Mouse (Mus musculus): ENCODE data around the gene Txlna. TPM values are rescaled to one million over a fixed set of nuclear protein-coding genes. Genes with fewer than 3 reads are reported as not detected.

Txlna gene
- total RNA-seq, 2 experiments from 2014 or later, result 61.0 to 69.8 TPM

DNA sequence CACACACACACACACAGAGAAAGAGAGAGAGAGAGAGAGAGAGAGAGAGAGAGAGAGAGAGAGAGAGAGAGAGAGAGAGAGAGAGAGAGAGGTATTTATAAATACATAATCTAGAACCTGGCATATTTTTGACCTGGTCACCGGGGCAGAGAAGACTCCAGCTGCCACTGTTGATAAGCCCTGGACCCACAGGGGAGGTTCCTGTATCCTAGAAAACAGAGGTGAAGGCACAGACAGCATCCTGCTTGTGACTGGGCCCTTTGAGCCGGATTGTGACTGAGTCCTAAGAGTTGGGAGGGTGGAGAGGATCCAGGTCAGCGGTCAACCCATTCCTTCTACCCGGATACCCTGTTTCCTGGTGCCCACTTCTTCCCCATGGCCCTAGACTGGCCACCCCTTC, 52.0 kb downstream of the Txlna start:
- DNase-seq, result no peak

DNA sequence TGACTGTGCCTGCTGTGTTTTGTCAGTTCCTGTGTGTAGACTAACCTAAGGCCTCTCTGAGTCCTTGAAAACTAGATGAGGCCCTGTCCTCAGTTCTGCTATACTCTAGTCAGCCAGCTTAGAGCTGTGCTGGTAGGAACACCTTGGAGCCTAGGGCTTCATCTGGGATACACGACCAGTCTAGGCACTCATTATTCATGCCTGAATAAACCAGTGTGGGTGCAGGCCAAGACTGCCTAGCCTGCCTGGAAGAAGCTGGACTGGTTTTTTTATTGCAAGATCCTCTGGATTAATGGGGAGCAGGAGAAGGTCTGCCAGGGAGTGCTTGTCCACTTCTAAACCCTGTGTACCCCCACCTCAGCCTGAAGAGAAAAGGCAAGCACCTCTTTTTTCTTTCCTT, 53.9 kb downstream of the Txlna start:
- DNase-seq, result no peak

DNA sequence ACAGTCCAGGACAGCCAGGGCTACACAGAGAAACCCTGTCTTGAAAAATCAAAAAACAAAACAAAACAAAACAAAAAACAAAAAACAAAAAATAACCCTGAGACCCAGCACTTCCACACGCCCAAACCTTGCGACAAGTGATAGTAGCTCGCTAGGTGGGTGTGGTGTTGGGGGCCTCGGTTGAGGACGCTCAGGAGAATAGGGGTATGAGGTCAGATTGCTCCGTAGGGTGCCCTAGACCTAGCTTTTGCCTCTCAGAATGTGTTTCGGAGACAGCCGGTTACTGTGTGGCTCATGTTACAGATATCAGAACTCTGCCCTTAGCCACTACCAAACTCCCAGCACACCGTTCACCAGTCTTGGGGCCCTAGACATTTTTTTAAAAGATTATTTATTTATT, 55.1 kb downstream of the Txlna start:
- no peak for DNase-seq

DNA sequence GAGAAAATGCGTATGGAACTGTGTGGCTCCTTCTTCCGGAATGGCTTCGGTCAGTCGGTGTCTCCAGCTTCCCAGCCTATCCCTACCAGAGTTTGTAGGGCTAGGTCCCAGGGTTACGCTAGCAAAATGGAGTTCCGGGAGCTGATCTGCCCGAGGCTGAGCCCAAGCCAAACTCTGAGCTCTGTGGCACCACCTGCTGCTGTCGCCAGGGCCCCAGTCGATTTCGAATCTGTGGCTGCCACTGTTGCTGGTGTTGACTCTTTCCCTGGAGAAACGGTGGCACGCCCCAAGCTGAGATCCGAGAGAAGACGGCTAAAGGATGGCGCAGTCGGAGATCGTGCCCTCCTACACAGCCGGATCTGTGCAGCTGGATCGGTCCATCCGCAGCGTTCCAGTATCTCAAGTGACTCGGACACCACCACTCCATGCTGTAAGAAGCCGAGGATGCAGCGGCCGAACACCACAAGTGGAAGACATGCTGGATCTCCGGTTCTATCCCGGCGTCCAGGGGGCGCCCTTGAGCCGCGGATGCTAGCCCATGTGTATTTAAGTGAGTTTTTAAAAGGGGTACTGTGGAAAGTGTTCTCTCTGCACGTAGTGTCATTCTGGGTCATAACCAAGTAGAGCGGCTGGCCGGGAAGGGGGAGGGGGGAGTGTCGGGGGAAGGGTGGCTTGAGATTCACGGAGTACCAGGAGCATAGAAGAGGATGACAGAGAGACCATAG, 55.8 kb downstream of the Txlna start:
- peak; percentile 91 to 94 for DNase-seq

DNA sequence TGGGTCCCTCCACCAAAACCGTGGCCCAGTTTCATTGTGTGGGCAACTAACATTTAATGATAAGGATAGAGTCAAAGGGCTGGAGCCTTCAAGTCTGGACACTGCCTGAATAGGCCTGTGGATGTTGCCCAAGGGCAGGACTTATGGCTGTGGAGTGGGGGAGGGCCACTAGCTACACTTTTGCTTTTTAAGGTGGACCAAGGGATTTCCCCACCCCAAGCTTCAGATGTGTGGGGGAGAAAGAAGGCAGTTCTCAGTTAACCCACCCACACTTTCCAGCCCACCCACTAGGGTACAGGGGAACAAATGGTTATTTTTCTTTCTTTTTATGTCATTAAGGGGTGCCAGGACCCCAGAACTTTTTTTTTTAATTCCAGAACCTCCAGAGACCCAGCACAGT, 56.5 kb downstream of the Txlna start:
- DNase-seq, result no peak

DNA sequence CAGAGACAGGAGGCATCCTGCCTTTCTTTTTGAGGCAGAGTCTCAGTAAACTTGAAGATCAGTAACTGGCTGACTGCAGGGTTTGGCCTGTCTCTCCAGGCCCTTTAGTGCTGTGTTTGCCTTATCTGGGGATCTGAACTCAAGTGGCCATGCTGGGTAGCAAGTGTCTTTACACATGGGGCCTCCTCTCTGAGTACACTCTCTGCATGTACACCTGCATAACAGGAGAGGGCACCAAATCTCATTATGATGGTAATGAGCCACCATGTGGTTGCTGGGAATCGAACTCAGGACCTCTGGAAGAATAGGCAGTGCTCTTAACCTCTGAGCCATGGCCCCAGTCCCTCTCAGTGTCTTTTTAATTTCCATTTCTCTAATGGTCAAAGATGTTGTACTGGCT, 58.6 kb downstream of the Txlna start:
- DNase-seq, result no peak

DNA sequence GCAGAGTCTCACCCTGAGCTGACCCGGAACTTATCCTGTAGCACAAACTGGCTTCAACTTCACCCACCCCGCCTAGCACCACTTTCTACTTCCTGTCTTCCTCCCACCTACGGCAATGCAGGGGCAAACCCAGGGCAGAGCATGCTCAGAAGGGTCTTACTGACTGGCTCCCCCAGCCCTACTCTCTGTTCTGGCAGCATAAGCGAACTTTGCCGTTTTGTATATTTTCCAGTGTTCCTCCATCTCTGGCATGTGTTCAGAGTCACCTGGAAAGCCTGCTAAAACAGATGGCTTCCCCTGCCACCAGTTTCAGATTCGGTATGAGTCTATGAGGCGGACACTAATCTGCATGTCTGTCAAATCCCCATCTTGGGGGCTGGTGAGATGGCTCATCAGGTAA, 60.5 kb downstream of the Txlna start:
- no peak for DNase-seq

DNA sequence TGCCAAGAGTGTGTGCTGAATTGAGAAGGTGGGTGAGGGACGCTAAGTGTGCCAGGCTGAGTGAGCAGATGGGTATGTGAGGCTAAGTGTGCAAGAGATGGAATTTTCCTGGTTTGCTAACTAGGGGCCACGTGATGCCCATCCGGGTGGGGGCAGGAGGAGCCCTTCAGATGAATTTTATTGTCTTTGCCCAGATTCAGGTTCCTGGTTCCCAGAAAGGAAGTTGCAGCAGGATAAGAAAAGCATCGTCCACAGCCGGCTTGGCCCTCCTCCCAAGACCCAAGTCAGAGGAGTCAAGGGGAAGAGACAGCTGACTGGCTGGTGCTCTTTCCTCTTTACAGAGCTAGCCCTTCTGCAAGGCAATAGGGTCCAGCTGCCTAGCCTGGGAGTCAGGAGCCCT, 62.4 kb downstream of the Txlna start, which contains the start of gene Fam167b:
Gene Fam167b (minus strand): TSS at position 84 of the 400 bp plus-strand sequence.
- peak; percentile 60 to 62 for DNase-seq

DNA sequence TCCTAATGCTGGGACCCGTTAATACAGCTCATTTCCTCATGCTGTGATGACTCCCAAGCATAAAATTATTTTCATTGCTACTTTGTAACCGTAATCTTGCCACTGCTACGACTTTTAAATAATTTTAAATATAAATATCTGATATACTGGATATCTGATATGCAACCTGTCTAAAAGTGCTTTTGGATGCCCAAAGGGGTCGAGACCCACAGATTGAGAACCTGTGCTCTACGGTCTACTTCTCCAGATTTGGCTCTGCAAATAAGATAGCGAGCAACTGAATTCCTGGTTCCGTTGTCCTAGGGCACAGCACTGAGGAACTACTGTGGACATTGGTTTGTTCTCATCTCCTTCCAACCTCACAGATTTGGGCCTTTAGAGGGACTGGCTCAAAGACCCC, 63.2 kb downstream of the Txlna start:
- DNase-seq, result no peak

DNA sequence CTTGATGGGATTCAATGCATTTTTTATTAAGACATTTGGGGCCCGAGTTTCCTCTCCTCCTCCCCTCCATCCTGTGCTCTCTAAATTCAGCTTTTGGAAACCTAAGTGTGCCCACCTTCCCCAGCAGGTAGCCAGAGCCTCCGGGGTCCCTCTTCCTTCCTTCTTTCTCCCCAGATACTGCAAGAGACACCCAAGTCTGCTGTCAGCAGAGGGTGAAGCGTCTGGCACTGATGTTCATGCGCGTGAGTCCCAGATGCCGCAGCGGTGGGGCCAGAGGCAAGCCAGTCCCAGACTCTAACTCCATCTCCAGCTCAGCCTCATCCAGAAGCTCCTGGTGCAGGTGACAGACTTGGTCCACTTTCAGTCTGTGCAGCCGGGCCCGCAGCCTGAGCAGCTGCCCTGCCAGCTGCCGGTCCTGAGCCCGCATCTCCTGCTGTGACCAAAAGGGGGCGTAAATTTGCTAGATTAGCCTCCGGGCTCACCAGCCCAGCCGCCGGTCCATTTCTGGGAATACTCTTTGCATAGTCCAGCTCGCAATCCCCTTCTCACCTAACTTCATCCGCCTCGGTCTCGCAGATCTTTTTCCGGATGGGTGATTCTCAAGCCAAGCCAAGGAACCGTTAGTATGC, 63.9 kb downstream of the Txlna start:
- DNase-seq, result peak; percentile 87 to 88

Small RNAs within 50 kb of the gene (microRNA-seq; reads per million reads assigned to microRNA genes)
- not detected for gene Mir7016

Other genes with a start within 250 kb of the Txlna start
- under 1 TPM; 0.10 to 0.13 TPM for gene Zbtb8b, start 200.2 kb downstream of the Txlna start, total RNA-seq (2021)
- 10 to 100 TPM; 58.1 to 69.5 TPM for gene Bsdc1, start 179.5 kb downstream of the Txlna start, total RNA-seq (2021)
- gene Tssk3, start 150.0 kb downstream of the Txlna start, total RNA-seq (2021), result not detected
- gene Fam229a, start 149.9 kb downstream of the Txlna start, total RNA-seq (2021), result not detected
- 10 to 100 TPM; 53.0 to 56.9 TPM for gene Marcksl1, start 127.5 kb downstream of the Txlna start, total RNA-seq (2021)
- gene Hdac1, start 98.4 kb downstream of the Txlna start, total RNA-seq (2021), result 10 to 100 TPM; 49.2 to 59.8 TPM
- 1 to 10 TPM; 2.7 to 5.2 TPM for gene Lck, start 67.4 kb downstream of the Txlna start, total RNA-seq (2021)
- gene Fam167b, start 62.5 kb downstream of the Txlna start, total RNA-seq (2021), result 10 to 100 TPM; 41.9 to 46.2 TPM
- 100 to 1,000 TPM; 187 to 192 TPM for gene Eif3i, start 40.4 kb downstream of the Txlna start, total RNA-seq (2021)
- 10 to 100 TPM; 93.0 to 96.7 TPM for gene Tmem234, start 40.4 kb downstream of the Txlna start, total RNA-seq (2021)
- gene Dcdc2b, start 26.8 kb downstream of the Txlna start, total RNA-seq (2021), result 1 to 10 TPM in 1 of 2 experiments, under 1 TPM in 1; 0.73 to 2.6 TPM
- gene Iqcc, start 22.0 kb downstream of the Txlna start, total RNA-seq (2021), result 10 to 100 TPM; 26.2 to 28.0 TPM
- 10 to 100 TPM; 32.8 to 34.2 TPM for gene Ccdc28b, start 17.1 kb downstream of the Txlna start, total RNA-seq (2021)
- 10 to 100 TPM; 88.8 to 97.9 TPM for gene Kpna6, start 31.7 kb upstream of the Txlna start, total RNA-seq (2021)
- 10 to 100 TPM; 11.0 to 13.3 TPM for gene Tmem39b, start 55.8 kb upstream of the Txlna start, total RNA-seq (2021)
- gene Khdrbs1, start 101.2 kb upstream of the Txlna start, total RNA-seq (2021), result 10 to 100 TPM; 66.0 to 83.9 TPM
- gene Ptp4a2, start 170.2 kb upstream of the Txlna start, total RNA-seq (2021), result 100 to 1,000 TPM; 311 to 416 TPM

Data from adrenal gland, postnatal 36 days (tissue).